Mouse (Mus musculus): ENCODE measurements around the gene Serpinb9.
"Not testable (repeated sequence)": the region's sequence is repeated elsewhere in the genome, so short reads cannot be mapped to it uniquely, and the experiment has no call there.

The Serpinb9 gene

GRCm38 (mm10) chr13:33002950-33003349, at the start of gene Serpinb9:
Gene Serpinb9, plus strand, starts transcription at chr13:33003250.
- no peak for DNase-seq (ENCODE audit: low spot score)

GRCm38 (mm10) chr13:32956537-32956936, 46.5 kb upstream of the Serpinb9 start:
- no peak for DNase-seq (ENCODE audit: low spot score)

DNA sequence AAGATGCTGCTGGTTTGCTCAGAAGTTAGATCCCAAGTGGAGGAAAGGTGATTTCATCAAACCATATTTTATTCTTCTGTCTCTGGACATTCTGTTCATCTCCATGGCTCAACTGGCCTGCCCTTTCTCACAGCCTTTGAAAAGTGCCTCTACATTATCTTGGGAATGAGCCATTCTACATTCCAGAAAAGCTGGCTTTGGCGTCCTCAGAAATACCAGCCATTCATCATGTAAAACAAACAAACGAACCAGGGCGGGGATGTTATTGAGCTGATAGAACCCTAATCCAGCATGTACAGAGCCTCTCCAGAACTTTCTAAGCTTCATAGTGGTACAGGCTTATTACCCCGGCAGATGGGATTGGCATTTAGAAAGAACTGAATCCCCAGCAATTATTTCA, 45.1 kb upstream of the Serpinb9 start:
- DNase-seq (ENCODE audit: low spot score) = no peak

DNA sequence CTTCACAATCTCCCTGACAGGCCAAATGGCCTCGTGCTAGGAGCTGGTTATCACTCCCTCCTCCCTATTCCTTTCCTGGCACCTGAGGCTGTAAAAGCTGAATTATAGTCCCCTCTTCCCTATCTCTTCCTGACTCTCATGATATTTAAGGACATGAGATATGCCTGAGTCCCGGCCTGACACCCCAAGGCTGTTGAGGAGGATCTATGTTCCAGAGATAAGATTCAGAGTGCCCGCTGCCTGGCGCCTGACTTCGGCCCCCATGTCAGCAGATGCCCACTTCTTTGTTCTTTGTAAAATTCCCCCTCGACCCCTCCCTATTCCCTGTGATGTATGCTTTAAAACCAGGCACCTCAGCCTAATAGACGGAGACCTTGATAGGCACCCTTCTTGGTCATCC, 44.5 kb upstream of the Serpinb9 start:
- DNase-seq (ENCODE audit: low spot score) = not testable (repeated sequence)

DNA sequence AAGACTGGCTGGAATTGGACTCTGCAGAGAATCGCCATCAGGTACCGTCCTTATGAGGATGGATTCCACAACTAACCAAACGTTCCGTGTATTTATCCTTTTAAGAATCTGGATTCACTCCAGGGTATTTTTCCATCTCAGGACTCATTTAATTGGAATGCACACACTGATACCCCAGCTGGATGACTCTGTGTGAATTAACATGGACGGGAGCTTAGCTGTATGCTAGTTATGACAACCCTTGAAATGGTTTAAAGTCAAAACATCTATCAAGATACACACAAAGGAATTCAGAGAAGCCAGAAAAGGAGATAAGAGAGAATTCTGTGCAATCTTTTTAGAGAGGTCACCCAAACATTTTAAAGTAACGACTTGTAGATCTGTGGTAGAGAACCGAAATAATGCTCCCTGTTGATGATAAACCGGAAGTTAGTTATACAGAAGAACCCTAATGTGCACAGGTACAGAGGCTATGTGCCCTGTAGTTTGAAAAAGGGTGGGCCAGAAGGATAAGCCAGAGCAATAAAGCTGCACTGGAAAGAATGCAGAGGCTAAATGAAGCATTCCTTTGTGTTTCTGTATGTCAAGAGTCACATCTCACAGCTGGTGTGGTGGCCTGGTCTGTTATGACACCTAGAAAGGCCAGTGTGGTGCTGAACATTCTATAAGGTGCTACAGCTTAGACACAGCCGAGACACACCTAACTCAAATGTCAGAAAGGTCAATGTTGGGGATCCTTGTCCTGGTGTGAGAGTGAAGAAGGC, 38.9 kb upstream of the Serpinb9 start:
- no peak for DNase-seq (ENCODE audit: low spot score)

GRCm38 (mm10) chr13:32964989-32965811, 37.9 kb upstream of the Serpinb9 start, which contains the start of gene Serpinb6b:
Gene Serpinb6b, plus strand, starts transcription at chr13:32965209.
- peak; percentile 56 for DNase-seq (ENCODE audit: low spot score)

DNA sequence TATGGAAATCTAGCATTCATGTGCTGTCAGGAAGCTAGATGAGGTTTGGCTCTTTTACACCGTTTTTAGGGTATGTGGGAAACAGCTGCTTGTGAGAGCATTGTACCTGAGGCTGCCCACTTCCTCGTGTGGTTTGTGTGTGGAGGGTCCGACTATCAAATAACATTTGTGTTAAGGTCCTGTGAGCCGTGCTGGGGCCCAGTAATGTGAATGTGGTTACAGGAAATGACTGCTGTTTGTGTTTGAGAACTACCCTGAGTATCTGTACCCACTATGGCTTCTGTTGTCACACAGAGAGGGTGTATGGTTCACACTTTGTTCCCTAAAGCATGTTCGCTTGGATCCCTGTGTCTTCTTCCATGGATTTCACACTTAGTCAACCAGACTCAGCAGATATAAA, 36.9 kb upstream of the Serpinb9 start:
- DNase-seq (ENCODE audit: low spot score) = no peak

DNA sequence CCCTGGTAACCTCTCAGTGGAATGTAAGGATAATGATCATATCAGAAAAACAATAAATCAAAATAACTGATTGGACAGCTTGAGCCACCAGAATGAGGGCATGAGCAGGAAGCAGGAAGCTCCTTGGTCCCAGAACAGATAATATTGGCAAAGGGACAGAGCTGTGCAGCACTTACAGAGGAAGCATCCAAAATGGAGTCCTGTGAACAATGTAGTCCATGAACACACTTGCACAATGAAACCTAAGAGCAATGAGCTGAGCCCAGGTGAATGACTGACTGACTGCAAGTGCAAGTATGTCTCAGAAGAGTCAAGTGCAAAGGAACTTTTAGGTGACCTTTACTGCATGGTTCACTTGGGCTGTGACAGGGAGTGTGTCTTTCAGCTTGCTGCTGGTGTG, 35.8 kb upstream of the Serpinb9 start:
- DNase-seq (ENCODE audit: low spot score) = no peak

GRCm38 (mm10) chr13:32968353-32968984, 34.6 kb upstream of the Serpinb9 start:
- no peak for DNase-seq (ENCODE audit: low spot score)

- DNase-seq (ENCODE audit: low spot score) = no peak
Measured at GRCm38 (mm10) chr13:32968996-32969640, 33.9 kb upstream of the Serpinb9 start.

DNA sequence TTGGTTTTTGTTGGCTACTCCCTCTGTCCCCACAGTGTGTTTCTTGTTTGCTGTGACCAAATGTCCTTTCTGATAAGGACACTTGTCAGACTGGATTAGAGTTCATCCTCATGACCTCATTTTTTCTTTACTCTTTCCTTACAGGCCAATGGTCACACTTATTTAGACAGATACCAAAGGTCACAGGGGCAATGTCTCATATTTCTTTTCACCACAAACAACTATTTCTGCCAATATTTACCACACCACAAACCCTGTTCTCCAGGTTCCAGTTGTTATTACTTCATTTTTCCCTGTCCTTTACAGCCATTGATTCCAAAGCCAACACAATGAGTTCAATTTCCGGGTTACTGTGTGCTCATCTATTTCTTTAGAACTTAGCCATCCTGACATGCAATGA, 33.4 kb upstream of the Serpinb9 start:
- DNase-seq (ENCODE audit: low spot score) = peak; percentile 9

- DNase-seq (ENCODE audit: low spot score) = no peak
Measured at GRCm38 (mm10) chr13:32970776-32971175, 32.3 kb upstream of the Serpinb9 start.

GRCm38 (mm10) chr13:32974268-32974667, 28.8 kb upstream of the Serpinb9 start:
- DNase-seq (ENCODE audit: low spot score) = no peak

GRCm38 (mm10) chr13:32974889-32975460, 28.1 kb upstream of the Serpinb9 start:
- no peak for DNase-seq (ENCODE audit: low spot score)

DNA sequence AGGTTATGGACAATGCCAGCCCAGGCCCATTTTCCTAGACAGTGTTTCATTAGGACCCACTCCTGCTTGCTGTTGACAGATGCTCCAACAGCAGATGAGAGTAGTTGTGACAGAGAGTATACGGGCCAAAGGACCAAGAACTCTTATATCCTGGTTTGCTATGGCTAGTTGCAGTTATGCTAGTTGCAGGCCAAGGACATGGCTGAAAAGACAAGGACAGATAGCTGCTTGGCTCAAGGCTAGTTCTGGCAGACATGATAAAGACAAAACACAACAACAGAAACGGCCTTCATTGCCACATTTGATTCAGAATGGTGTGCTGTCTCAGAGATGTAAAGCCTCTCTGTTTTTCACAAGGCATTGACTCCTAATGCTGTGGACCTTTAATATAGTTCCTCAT, 27.3 kb upstream of the Serpinb9 start:
- no peak for DNase-seq (ENCODE audit: low spot score)

GRCm38 (mm10) chr13:32982556-32983042, 20.5 kb upstream of the Serpinb9 start:
- DNase-seq (ENCODE audit: low spot score) = no peak

DNA sequence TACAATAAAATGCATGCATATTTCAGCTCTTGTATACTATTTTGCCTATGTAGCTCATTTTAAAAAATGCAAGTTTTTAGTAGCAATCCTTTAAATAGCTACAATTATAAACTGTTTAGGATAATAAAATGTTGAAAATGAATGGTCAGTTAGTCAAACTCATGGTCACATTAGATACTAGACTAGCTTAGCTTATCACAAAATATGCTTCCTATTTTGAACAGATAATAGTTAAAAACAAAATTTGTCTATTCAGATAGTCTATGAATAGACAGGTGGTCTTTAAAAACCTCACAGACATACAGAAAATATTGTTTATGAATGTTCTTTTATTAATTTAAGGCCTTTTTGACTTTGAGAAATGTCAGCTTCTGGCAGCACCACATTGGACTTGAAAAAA, 16.8 kb upstream of the Serpinb9 start:
- DNase-seq (ENCODE audit: low spot score) = no peak

- no peak for DNase-seq (ENCODE audit: low spot score)
Measured at GRCm38 (mm10) chr13:32993152-32993893, 9.7 kb upstream of the Serpinb9 start.

GRCm38 (mm10) chr13:32993894-32994242, 9.2 kb upstream of the Serpinb9 start:
- DNase-seq (ENCODE audit: low spot score) = no peak

- no peak for DNase-seq (ENCODE audit: low spot score)
Measured at GRCm38 (mm10) chr13:32995051-32995450, 8.0 kb upstream of the Serpinb9 start.

DNA sequence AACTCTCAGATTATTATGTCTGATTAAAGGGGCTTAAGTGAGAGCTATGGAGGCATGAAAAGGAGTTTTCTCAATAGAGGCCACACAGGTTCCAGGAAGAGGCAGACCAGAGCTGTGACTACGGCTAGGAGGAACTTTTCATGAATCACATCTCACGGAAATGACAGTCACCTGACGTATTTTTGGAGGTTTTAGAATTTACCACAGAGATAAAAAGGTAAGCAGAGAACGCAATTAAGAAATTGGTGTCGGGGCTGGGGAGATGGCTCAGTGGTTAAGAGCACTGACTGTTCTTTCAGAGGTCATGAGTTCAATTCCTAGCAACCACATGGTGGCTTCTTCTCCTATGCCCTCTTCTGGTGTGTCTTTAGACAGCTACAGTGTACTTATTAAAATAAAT, 1.7 kb upstream of the Serpinb9 start:
- no peak for DNase-seq (ENCODE audit: low spot score)
